Mouse (Mus musculus): ENCODE results near the gene Il4i1. TPM values are rescaled to one million over a fixed set of nuclear protein-coding genes. Genes with fewer than 3 reads are reported as not detected.
"Not testable (repeated sequence)": the region's sequence is repeated elsewhere in the genome, so short reads cannot be mapped to it uniquely, and the experiment has no call there.

Gene Il4i1
- polyA plus RNA-seq, 1 experiment from 2014 or later, result 3.0 TPM

GRCm38 (mm10) chr7:44867010-44867702, 51.0 kb downstream of the Il4i1 start:
- H3K4me3 ChIP-seq (ENCODE audit: low read depth, low read length), result peak overlapping the region; percentile 94
- peaks cover 42% of the 10 kb centered on the region for H3K36me3 ChIP-seq (ENCODE audit: control insufficient read depth, insufficient read depth, low read length)
- no peak for ATAC-seq (ENCODE audit: insufficient number of reproducible peaks, insufficient read depth, low FRiP score, low read depth)
- H3K27me3 ChIP-seq (ENCODE audit: control insufficient read depth, insufficient read depth, low read length), result no peaks in the 10 kb centered on the region
- peak overlapping the region; percentile 39 for H3K27ac ChIP-seq (ENCODE audit: low read length)
- peak overlapping the region; percentile 82 for H3K4me2 ChIP-seq (replicated peaks; ENCODE audit: low read depth, low read length)
- H3K4me1 ChIP-seq (ENCODE audit: control insufficient read depth, insufficient read depth, low read length), result peaks cover 35% of the 10 kb centered on the region
- WGBS, result 47% methylated on average over 19 of the region's 19 CpGs
- H3K9me3 ChIP-seq (ENCODE audit: control insufficient read depth, low read depth, low read length), result no peaks in the 10 kb centered on the region
- H3K9ac ChIP-seq (replicated peaks; ENCODE audit: low read depth, low read length), result no peak overlapping the region; the same call in 1 of the 2 replicates

- no peak for ATAC-seq (ENCODE audit: insufficient number of reproducible peaks, insufficient read depth, low FRiP score, low read depth)
- peak overlapping the region; percentile 94 for H3K4me3 ChIP-seq (ENCODE audit: low read depth, low read length)
- 35% methylated on average over 9 of the region's 9 CpGs for WGBS
- H3K9me3 ChIP-seq (ENCODE audit: control insufficient read depth, low read depth, low read length), result no peaks in the 10 kb centered on the region
- peak overlapping the region; percentile 82 for H3K4me2 ChIP-seq (replicated peaks; ENCODE audit: low read depth, low read length)
- peaks cover 38% of the 10 kb centered on the region for H3K4me1 ChIP-seq (ENCODE audit: control insufficient read depth, insufficient read depth, low read length)
- H3K36me3 ChIP-seq (ENCODE audit: control insufficient read depth, insufficient read depth, low read length), result peaks cover 35% of the 10 kb centered on the region
- peak overlapping the region; percentile 21; the same call in 1 of the 2 replicates for H3K27ac ChIP-seq (ENCODE audit: low read length)
- no peak overlapping the region; the same call in 1 of the 2 replicates for H3K9ac ChIP-seq (replicated peaks; ENCODE audit: low read depth, low read length)
- no peaks in the 10 kb centered on the region for H3K27me3 ChIP-seq (ENCODE audit: control insufficient read depth, insufficient read depth, low read length)
Measured at GRCm38 (mm10) chr7:44867802-44868201, 51.6 kb downstream of the Il4i1 start.

GRCm38 (mm10) chr7:44868465-44868864, 52.3 kb downstream of the Il4i1 start:
- ATAC-seq (ENCODE audit: insufficient number of reproducible peaks, insufficient read depth, low FRiP score, low read depth), result no peak
- peaks cover 43% of the 10 kb centered on the region for H3K4me1 ChIP-seq (ENCODE audit: control insufficient read depth, insufficient read depth, low read length)
- WGBS, result 3% methylated on average over 16 of the region's 16 CpGs

GRCm38 (mm10) chr7:44868919-44869696, 52.9 kb downstream of the Il4i1 start:
- peaks cover 43% of the 10 kb centered on the region for H3K4me1 ChIP-seq (ENCODE audit: control insufficient read depth, insufficient read depth, low read length)
- H3K27ac ChIP-seq (ENCODE audit: low read length), result peak overlapping the region; percentile 100
- under 1% methylated on average over 97 of the region's 108 CpGs for WGBS
- H3K27me3 ChIP-seq (ENCODE audit: control insufficient read depth, insufficient read depth, low read length), result no peaks in the 10 kb centered on the region
- peak overlapping the region; percentile 82 for H3K4me2 ChIP-seq (replicated peaks; ENCODE audit: low read depth, low read length)
- no peaks in the 10 kb centered on the region for H3K9me3 ChIP-seq (ENCODE audit: control insufficient read depth, low read depth, low read length)
- peak; percentile 59 for ATAC-seq (ENCODE audit: insufficient number of reproducible peaks, insufficient read depth, low FRiP score, low read depth)
- H3K36me3 ChIP-seq (ENCODE audit: control insufficient read depth, insufficient read depth, low read length), result peaks cover 22% of the 10 kb centered on the region
- H3K4me3 ChIP-seq (ENCODE audit: low read depth, low read length), result peak overlapping the region; percentile 94
- peak overlapping the region; percentile 100 for H3K9ac ChIP-seq (replicated peaks; ENCODE audit: low read depth, low read length)

More at GRCm38 (mm10) chr7:44868465-44868864, 52.3 kb downstream of the Il4i1 start:
- peak overlapping the region; percentile 100; the same call in 1 of the 2 replicates for H3K27ac ChIP-seq (ENCODE audit: low read length)
- peak overlapping the region; percentile 100 for H3K9ac ChIP-seq (replicated peaks; ENCODE audit: low read depth, low read length)
- H3K4me2 ChIP-seq (replicated peaks; ENCODE audit: low read depth, low read length), result peak overlapping the region; percentile 82
- no peaks in the 10 kb centered on the region for H3K9me3 ChIP-seq (ENCODE audit: control insufficient read depth, low read depth, low read length)
- peaks cover 29% of the 10 kb centered on the region for H3K36me3 ChIP-seq (ENCODE audit: control insufficient read depth, insufficient read depth, low read length)
- no peaks in the 10 kb centered on the region for H3K27me3 ChIP-seq (ENCODE audit: control insufficient read depth, insufficient read depth, low read length)
- peak overlapping the region; percentile 94 for H3K4me3 ChIP-seq (ENCODE audit: low read depth, low read length)

- Histone ChIP-seq H3K4me1 (ENCODE audit: control insufficient read depth, insufficient read depth, low read length) (peaks cover 43% of the 10 kb centered on the region), H3K27me3 (ENCODE audit: control insufficient read depth, insufficient read depth, low read length) (no peaks in the 10 kb centered on the region), H3K9me3 (ENCODE audit: control insufficient read depth, low read depth, low read length) (no peaks in the 10 kb centered on the region), H3K4me2 (replicated peaks; ENCODE audit: low read depth, low read length) (peak within 1 kb of the TSS; percentile 82), H3K36me3 (ENCODE audit: control insufficient read depth, insufficient read depth, low read length) (peaks cover 14% of the 10 kb centered on the region), H3K4me3 (ENCODE audit: low read depth, low read length) (peak within 1 kb of the TSS; percentile 94), H3K9ac (replicated peaks; ENCODE audit: low read depth, low read length) (peak within 1 kb of the TSS; percentile 100), H3K27ac (ENCODE audit: low read length) (peak within 1 kb of the TSS; percentile 100)
- ATAC-seq (ENCODE audit: insufficient number of reproducible peaks, insufficient read depth, low FRiP score, low read depth), result peak; percentile 90
- WGBS, result 2% methylated on average over 29 of the region's 29 CpGs
Measured at GRCm38 (mm10) chr7:44869697-44870528, 53.7 kb downstream of the Il4i1 start, which contains the start of gene Ptov1. Gene Ptov1, minus strand, starts transcription at chr7:44869788.

- H3K4me1 ChIP-seq (ENCODE audit: control insufficient read depth, insufficient read depth, low read length), result peaks cover 39% of the 10 kb centered on the region
- H3K27ac ChIP-seq (ENCODE audit: low read length), result peak overlapping the region; percentile 100
- H3K4me2 ChIP-seq (replicated peaks; ENCODE audit: low read depth, low read length), result peak overlapping the region; percentile 53
- peaks cover 12% of the 10 kb centered on the region for H3K36me3 ChIP-seq (ENCODE audit: control insufficient read depth, insufficient read depth, low read length)
- no peaks in the 10 kb centered on the region for H3K9me3 ChIP-seq (ENCODE audit: control insufficient read depth, low read depth, low read length)
- peak overlapping the region; percentile 19; the same call in 1 of the 2 replicates for H3K9ac ChIP-seq (replicated peaks; ENCODE audit: low read depth, low read length)
- H3K27me3 ChIP-seq (ENCODE audit: control insufficient read depth, insufficient read depth, low read length), result no peaks in the 10 kb centered on the region
- 75% methylated on average over 6 of the region's 6 CpGs for WGBS
- ATAC-seq (ENCODE audit: insufficient number of reproducible peaks, insufficient read depth, low FRiP score, low read depth), result no peak
- peak overlapping the region; percentile 94 for H3K4me3 ChIP-seq (ENCODE audit: low read depth, low read length)
Measured at GRCm38 (mm10) chr7:44870614-44871013, 54.4 kb downstream of the Il4i1 start.

GRCm38 (mm10) chr7:44871181-44871580, 55.0 kb downstream of the Il4i1 start:
- Histone ChIP-seq H3K27me3 (ENCODE audit: control insufficient read depth, insufficient read depth, low read length) (no peaks in the 10 kb centered on the region), H3K27ac (ENCODE audit: low read length) (no peak overlapping the region), H3K4me1 (ENCODE audit: control insufficient read depth, insufficient read depth, low read length) (peaks cover 33% of the 10 kb centered on the region), H3K9me3 (ENCODE audit: control insufficient read depth, low read depth, low read length) (no peaks in the 10 kb centered on the region), H3K36me3 (ENCODE audit: control insufficient read depth, insufficient read depth, low read length) (peaks cover 7% of the 10 kb centered on the region), H3K9ac (replicated peaks; ENCODE audit: low read depth, low read length) (no peak overlapping the region), H3K4me2 (replicated peaks; ENCODE audit: low read depth, low read length) (no peak overlapping the region), H3K4me3 (ENCODE audit: low read depth, low read length) (no peak overlapping the region)
- 78% methylated on average over 1 of the region's 1 CpGs for WGBS
- no peak for ATAC-seq (ENCODE audit: insufficient number of reproducible peaks, insufficient read depth, low FRiP score, low read depth)

GRCm38 (mm10) chr7:44871774-44872173, 55.6 kb downstream of the Il4i1 start:
- H3K9ac ChIP-seq (replicated peaks; ENCODE audit: low read depth, low read length); ATAC-seq (ENCODE audit: insufficient number of reproducible peaks, insufficient read depth, low FRiP score, low read depth); H3K4me2 ChIP-seq (replicated peaks; ENCODE audit: low read depth, low read length); H3K36me3 ChIP-seq (ENCODE audit: control insufficient read depth, insufficient read depth, low read length); H3K27me3 ChIP-seq (ENCODE audit: control insufficient read depth, insufficient read depth, low read length); H3K4me3 ChIP-seq (ENCODE audit: low read depth, low read length); H3K9me3 ChIP-seq (ENCODE audit: control insufficient read depth, low read depth, low read length); H3K27ac ChIP-seq (ENCODE audit: low read length): not testable (repeated sequence)
- WGBS, result 93% methylated on average over 2 of the region's 2 CpGs
- peaks cover 27% of the 10 kb centered on the region for H3K4me1 ChIP-seq (ENCODE audit: control insufficient read depth, insufficient read depth, low read length)
